Mouse (Mus musculus): ENCODE results near the gene Cdk4. TPM values are rescaled to one million over a fixed set of nuclear protein-coding genes. Genes with fewer than 3 reads are reported as not detected.
A peak's percentile ranks its signal among the peaks of the same experiment; 100 is the strongest.

Gene Cdk4
- polyA plus RNA-seq, 1 experiment from 2014 or later: 1,539 TPM

DNA sequence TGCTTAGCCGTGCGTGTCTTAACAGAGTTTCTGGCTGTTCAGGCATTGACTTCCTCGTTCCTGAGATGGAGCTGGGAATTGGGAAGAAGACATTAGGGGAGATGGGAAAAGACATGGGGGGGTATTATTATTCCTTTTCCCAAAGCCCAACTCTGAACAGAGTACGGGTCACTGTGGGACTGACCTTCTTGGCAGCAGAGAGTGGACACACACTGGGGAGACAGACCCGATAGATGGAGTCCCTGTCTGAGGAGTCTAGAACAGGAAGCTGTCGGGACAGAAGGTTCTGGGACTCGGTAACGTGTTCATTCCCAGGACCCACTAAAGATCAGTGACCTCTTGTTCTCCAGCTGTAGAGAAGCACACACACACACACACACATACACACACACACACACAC, 12.3 kb downstream of the Cdk4 start:
- no peak for DNase-seq (ENCODE audit: low spot score)
- peaks cover 23% of the 10 kb centered on the region for H3K4me1 ChIP-seq (replicated peaks; ENCODE audit: control insufficient read depth, insufficient read depth, low read length)
- H3K4me3 ChIP-seq (ENCODE audit: low read depth, low read length): peak overlapping the region; percentile 38
- 42% methylated on average over 8 of the region's 8 CpGs for WGBS
- H3K27me3 ChIP-seq (replicated peaks; ENCODE audit: control insufficient read depth, insufficient read depth, low read length): peaks cover 37% of the 10 kb centered on the region
- no peak overlapping the region for H3K27ac ChIP-seq (ENCODE audit: low read depth, low read length)
- no peaks in the 10 kb centered on the region for H3K9me3 ChIP-seq (ENCODE audit: control insufficient read depth, low read length)
- H3K4me2 ChIP-seq: peak overlapping the region; percentile 56
- no peak for ATAC-seq (replicated peaks; ENCODE audit: low FRiP score)
- no peaks in the 10 kb centered on the region for H3K36me3 ChIP-seq (ENCODE audit: control insufficient read depth, insufficient read depth, low read length)
- peak overlapping the region; percentile 53; the same call in 1 of the 2 replicates for H3K9ac ChIP-seq (ENCODE audit: low read depth, low read length)

DNA sequence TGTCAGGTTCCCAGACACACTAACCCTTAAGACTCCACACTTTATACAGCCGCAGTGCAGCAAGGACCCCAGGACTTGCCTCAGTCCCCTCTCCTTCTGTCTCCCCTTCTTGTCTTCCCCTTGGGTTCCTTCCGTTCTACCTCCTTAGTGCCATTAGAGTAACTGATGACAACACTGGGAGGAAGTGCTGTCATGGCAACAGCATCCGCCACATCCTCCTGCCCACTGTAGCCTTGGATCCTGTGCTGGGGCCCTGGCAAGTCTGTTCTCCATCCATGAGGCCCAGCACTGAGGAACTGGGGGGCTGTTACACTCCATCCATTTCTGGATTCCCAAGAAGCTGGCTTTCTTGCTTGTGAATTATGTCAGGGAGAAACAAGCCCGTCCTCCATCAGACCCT, 12.7 kb downstream of the Cdk4 start:
- WGBS: 42% methylated on average over 4 of the region's 4 CpGs
- Histone ChIP-seq H3K27me3 (replicated peaks; ENCODE audit: control insufficient read depth, insufficient read depth, low read length) (peaks cover 42% of the 10 kb centered on the region), H3K9me3 (ENCODE audit: control insufficient read depth, low read length) (no peaks in the 10 kb centered on the region), H3K9ac (ENCODE audit: low read depth, low read length) (no peak overlapping the region), H3K27ac (ENCODE audit: low read depth, low read length) (no peak overlapping the region), H3K4me1 (replicated peaks; ENCODE audit: control insufficient read depth, insufficient read depth, low read length) (peaks cover 25% of the 10 kb centered on the region), H3K4me2 (peak overlapping the region; percentile 56), H3K36me3 (ENCODE audit: control insufficient read depth, insufficient read depth, low read length) (no peaks in the 10 kb centered on the region), H3K4me3 (ENCODE audit: low read depth, low read length) (peak overlapping the region; percentile 15; the same call in 1 of the 2 replicates)
- DNase-seq (ENCODE audit: low spot score): no peak
- ATAC-seq (replicated peaks; ENCODE audit: low FRiP score): no peak

DNA sequence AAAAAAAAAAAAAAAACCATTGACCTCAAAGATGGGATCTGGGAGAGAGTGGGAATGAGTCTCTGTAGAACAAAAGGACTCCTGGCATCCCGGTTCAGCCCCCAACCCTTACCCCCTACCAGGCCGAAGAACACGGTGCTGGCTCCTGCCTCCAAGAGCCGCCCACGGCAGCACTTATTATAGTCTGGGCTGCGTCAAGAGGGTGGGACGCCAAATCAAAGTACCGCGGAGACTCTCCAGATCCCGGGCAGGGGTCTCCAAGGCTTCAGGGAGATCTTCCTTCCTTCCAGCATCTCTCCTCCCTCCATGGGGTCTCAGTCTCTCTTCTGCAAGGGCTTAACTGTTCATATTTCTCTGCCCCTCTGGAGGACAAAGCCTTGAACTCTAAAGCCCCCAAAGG, 14.2 kb downstream of the Cdk4 start:
- DNase-seq (ENCODE audit: low spot score): no peak
- Histone ChIP-seq H3K27me3 (replicated peaks; ENCODE audit: control insufficient read depth, insufficient read depth, low read length) (peaks cover 56% of the 10 kb centered on the region), H3K4me1 (replicated peaks; ENCODE audit: control insufficient read depth, insufficient read depth, low read length) (peaks cover 29% of the 10 kb centered on the region), H3K4me3 (ENCODE audit: low read depth, low read length) (peak overlapping the region; percentile 56; the same call in 1 of the 2 replicates), H3K9me3 (ENCODE audit: control insufficient read depth, low read length) (no peaks in the 10 kb centered on the region), H3K4me2 (no peak overlapping the region), H3K9ac (ENCODE audit: low read depth, low read length) (no peak overlapping the region), H3K36me3 (ENCODE audit: control insufficient read depth, insufficient read depth, low read length) (no peaks in the 10 kb centered on the region), H3K27ac (ENCODE audit: low read depth, low read length) (no peak overlapping the region)
- WGBS: 28% methylated on average over 10 of the region's 10 CpGs
- no peak for ATAC-seq (replicated peaks; ENCODE audit: low FRiP score)

DNA sequence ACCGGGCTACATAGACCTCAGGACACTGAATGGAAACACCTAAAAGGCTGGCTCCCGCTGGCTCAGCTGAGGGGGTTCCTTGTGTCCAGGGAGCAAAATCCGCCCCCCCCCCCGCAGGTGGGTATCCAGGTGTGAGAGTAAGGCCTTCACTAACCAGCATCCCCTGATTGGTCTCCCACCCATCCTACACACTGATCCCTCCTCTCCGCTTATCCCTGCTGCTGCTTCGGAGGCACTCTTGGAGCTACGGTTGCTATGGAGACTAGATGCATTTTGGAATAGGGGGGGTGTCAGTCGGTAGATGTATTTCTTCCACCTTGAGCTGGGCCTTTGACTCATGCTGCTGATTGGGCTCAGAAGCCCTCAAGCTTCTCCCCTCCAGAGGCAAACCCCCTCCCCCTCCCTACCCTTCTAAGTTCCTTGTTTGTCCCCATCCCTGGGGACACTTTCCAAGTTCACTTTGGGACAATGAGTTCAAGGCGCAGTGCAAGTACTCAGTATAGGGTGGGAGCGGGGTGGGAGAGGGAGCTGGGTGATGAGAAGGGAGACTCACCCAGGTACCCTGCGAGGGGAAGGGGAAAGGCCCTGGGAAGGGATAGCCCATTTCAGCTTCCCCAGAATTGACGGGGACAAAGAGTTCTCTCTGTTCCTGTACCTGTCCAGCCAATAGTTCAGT, 14.8 kb downstream of the Cdk4 start:
- 29% methylated on average over 12 of the region's 12 CpGs for WGBS
- Histone ChIP-seq H3K9me3 (ENCODE audit: control insufficient read depth, low read length) (no peaks in the 10 kb centered on the region), H3K27ac (ENCODE audit: low read depth, low read length) (no peak overlapping the region), H3K27me3 (replicated peaks; ENCODE audit: control insufficient read depth, insufficient read depth, low read length) (peaks cover 60% of the 10 kb centered on the region), H3K4me2 (peak overlapping the region; percentile 77), H3K9ac (ENCODE audit: low read depth, low read length) (no peak overlapping the region), H3K4me1 (replicated peaks; ENCODE audit: control insufficient read depth, insufficient read depth, low read length) (peaks cover 29% of the 10 kb centered on the region), H3K36me3 (ENCODE audit: control insufficient read depth, insufficient read depth, low read length) (no peaks in the 10 kb centered on the region), H3K4me3 (ENCODE audit: low read depth, low read length) (peak overlapping the region; percentile 56)
- DNase-seq (ENCODE audit: low spot score): no peak
- ATAC-seq (replicated peaks; ENCODE audit: low FRiP score): no peak

DNA sequence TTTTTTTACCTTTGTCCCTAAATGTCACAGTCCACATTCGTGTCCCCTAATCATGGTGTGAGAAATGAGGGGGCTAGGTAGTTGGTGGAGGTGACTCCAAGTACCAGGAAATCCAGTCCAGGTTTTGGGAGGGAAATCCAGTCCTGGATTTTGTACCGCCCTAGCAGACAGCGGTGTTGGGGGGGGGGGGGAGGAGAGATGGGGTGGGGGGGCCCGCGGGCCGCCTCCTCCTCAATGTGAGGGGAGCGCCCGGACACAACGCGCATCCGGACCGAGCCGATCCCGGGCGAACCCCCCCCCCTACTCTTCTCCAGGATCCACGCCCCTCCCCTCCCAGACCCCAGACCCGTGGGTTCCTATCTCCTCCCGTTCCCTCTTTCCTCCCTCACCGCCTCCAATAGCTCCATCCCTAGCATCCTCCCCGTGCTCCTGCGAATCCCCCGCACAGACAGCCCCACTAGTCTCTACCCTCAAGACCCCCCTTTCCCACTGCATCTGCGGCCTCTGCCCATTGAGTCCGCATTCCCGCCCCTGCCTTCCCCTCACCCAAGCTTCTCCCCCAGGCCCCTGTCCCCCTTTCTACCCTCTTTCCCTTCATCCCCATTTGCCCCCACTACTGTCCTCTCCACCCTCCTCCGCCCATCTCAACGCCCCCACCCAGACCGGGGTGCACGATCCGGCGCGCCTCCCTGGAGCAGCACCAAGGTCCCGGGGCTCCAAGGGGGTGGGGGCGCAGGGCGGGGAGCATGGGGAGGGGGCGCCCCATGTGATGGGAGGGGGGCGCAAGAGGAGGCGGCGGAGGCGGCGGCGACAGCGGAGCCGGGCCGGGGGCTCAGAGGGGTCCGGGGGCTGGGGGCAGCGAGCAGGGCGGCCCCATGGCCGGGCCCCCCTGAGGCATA, 15.6 kb downstream of the Cdk4 start:
- H3K27ac ChIP-seq (ENCODE audit: low read depth, low read length): no peak overlapping the region
- 3% methylated on average over 24 of the region's 49 CpGs for WGBS
- peaks cover 66% of the 10 kb centered on the region for H3K27me3 ChIP-seq (replicated peaks; ENCODE audit: control insufficient read depth, insufficient read depth, low read length)
- no peak for DNase-seq (ENCODE audit: low spot score)
- no peaks in the 10 kb centered on the region for H3K9me3 ChIP-seq (ENCODE audit: control insufficient read depth, low read length)
- H3K9ac ChIP-seq (ENCODE audit: low read depth, low read length): peak overlapping the region; percentile 2; the same call in 1 of the 2 replicates
- H3K4me2 ChIP-seq: peak overlapping the region; percentile 77
- peak overlapping the region; percentile 56 for H3K4me3 ChIP-seq (ENCODE audit: low read depth, low read length)
- H3K36me3 ChIP-seq (ENCODE audit: control insufficient read depth, insufficient read depth, low read length): no peaks in the 10 kb centered on the region
- H3K4me1 ChIP-seq (replicated peaks; ENCODE audit: control insufficient read depth, insufficient read depth, low read length): peaks cover 29% of the 10 kb centered on the region
- ATAC-seq (replicated peaks; ENCODE audit: low FRiP score): no peak

DNA sequence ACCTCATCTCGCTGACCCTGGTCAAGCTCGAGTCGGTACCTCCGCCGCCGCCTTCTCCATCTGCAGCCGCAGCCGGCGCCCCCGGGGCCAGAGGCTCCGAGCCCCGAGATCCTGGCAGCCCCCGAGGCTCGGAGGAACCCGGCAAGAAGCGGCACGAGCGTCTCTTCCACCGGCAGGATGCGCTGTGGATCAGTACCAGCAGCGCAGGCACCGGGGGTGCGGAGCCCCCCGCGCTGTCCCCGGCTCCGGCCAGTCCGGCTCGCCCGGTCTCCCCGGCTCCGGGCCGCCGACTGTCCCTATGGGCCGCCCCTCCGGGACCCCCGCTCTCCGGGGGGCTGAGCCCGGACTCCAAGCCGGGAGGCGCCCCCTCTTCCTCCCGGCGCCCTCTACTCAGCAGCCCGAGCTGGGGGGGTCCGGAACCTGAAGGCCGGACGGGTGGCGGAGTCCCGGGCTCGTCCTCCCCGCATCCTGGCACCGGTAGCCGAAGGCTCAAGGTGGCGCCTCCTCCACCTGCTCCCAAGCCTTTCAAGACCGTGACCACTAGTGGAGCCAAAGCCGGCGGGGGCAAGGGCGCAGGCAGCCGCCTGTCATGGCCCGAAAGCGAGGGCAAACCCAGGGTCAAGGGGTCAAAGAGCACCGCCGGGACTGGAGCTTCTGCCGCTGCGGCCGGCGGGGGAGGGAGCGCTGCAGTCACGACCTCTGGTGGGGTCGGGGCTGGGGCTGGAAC, 16.5 kb downstream of the Cdk4 start:
- DNase-seq (ENCODE audit: low spot score) (no peak), ATAC-seq (replicated peaks; ENCODE audit: low FRiP score) (no peak; the same call in 1 of the 2 replicates)
- Histone ChIP-seq H3K4me2 (peak overlapping the region; percentile 77), H3K27ac (ENCODE audit: low read depth, low read length) (no peak overlapping the region), H3K4me1 (replicated peaks; ENCODE audit: control insufficient read depth, insufficient read depth, low read length) (peaks cover 29% of the 10 kb centered on the region), H3K27me3 (replicated peaks; ENCODE audit: control insufficient read depth, insufficient read depth, low read length) (peaks cover 67% of the 10 kb centered on the region), H3K36me3 (ENCODE audit: control insufficient read depth, insufficient read depth, low read length) (no peaks in the 10 kb centered on the region), H3K4me3 (ENCODE audit: low read depth, low read length) (peak overlapping the region; percentile 56), H3K9ac (ENCODE audit: low read depth, low read length) (peak overlapping the region; percentile 27; the same call in 1 of the 2 replicates), H3K9me3 (ENCODE audit: control insufficient read depth, low read length) (no peaks in the 10 kb centered on the region)
- WGBS: 9% methylated on average over 70 of the region's 70 CpGs

DNA sequence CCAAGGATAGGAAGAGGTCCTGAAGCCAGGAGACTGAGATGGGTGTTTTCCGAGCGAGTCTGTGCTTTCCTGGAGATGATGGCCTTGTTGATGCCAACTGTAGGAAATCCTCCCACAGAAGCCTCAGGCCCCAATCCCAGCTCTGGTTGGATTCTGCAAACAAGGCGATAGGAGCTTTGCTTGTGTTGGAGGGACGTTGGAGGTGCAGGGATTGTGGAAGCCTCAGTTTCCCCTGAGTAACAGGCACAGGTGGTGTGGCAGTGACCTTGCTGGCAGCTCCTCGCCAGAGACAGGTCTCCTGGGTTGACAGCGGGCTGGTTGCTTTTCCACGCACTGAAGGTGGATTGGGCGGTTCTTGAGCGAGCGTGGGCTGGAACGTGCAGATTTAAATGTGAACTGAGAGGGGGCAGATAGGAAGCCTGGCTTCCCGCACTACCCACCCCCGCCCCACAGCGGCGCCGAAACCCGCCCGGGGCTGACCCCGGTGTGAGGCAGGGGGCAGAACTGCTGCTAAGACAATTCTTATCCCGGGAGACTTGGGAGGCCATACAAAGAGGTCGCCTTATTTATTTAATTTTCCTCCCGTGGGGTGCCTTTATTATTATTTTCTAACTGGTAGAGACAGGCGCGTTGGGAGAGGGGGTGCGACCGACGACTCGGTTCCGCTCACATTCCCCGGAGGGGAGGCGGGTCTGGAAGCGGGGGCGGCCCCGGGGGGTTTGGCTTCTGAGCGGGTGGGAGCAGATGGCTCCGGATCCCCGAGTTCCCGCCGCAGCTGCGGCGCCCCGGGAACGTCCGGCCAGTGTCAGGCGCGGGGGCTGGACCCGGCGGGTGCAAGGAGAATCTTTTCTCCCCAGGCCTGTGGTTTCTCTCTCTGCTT, 17.8 kb downstream of the Cdk4 start:
- H3K9ac ChIP-seq (ENCODE audit: low read depth, low read length): 0 out of 2 replicates have a peak overlapping the region, but pooled peaks have one; percentile 20
- H3K9me3 ChIP-seq (ENCODE audit: control insufficient read depth, low read length): no peaks in the 10 kb centered on the region
- H3K4me3 ChIP-seq (ENCODE audit: low read depth, low read length): peak overlapping the region; percentile 33
- H3K36me3 ChIP-seq (ENCODE audit: control insufficient read depth, insufficient read depth, low read length): no peaks in the 10 kb centered on the region
- WGBS: 9% methylated on average over 48 of the region's 48 CpGs
- DNase-seq (ENCODE audit: low spot score) (no peak), ATAC-seq (replicated peaks; ENCODE audit: low FRiP score) (no peak)
- H3K4me1 ChIP-seq (replicated peaks; ENCODE audit: control insufficient read depth, insufficient read depth, low read length): peaks cover 28% of the 10 kb centered on the region
- peaks cover 66% of the 10 kb centered on the region for H3K27me3 ChIP-seq (replicated peaks; ENCODE audit: control insufficient read depth, insufficient read depth, low read length)
- H3K4me2 ChIP-seq: peak overlapping the region; percentile 58
- no peak overlapping the region for H3K27ac ChIP-seq (ENCODE audit: low read depth, low read length)

Data from liver, embryonic 11.5 days (tissue).